Mouse (Mus musculus): ENCODE measurements at regions not wholly inside any gene's neighbourhood (a gene's known extent, or its start where the extent isn't known, plus 50 kb on each side); places are given as distances from the start of the nearest gene placed in this dataset.

DNA sequence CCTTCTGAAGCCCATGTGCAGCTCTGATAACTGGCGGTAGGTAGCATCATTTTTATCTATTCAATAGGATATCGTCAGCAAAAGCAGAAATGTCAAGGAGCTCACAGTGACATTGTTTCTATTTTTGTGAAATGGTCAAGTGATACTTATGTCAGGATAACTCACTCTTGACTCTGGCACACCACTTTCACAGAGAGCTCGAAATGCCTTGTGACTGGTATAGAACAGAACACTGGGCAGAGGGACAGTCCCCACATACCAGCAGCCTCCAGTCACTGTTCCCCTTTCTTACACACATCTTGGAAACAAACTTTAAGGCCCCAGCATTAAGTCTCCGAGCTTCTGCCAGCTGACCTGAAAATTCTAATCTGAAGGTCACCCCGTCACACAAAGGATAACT is 115.1 kb upstream of the Id4 start:
- H3K4me1 ChIP-seq (ENCODE audit: insufficient read depth), result no peaks in the 10 kb centered on the region
- no peaks in the 10 kb centered on the region for H3K36me3 ChIP-seq (ENCODE audit: insufficient read depth)
- no peak overlapping the region for H3K27ac ChIP-seq (ENCODE audit: low read depth)
- WGBS, result 75% methylated on average over 5 of the region's 5 CpGs
- ATAC-seq (ENCODE audit: insufficient read depth) (no peak), DNase-seq (no peak)
- no peak overlapping the region for H3K9ac ChIP-seq
- no peaks in the 10 kb centered on the region for H3K9me3 ChIP-seq (ENCODE audit: low read depth, low read length)
- no peak overlapping the region for H3K4me2 ChIP-seq
- no peak for TF ChIP-seq CTCF (IDR thresholded peaks at IDR 0.05; ENCODE audit: low read depth)
- no peaks in the 10 kb centered on the region for H3K27me3 ChIP-seq (ENCODE audit: insufficient read depth, low read length)
- no peak overlapping the region for H3K4me3 ChIP-seq (ENCODE audit: low read depth, low read length)

DNA sequence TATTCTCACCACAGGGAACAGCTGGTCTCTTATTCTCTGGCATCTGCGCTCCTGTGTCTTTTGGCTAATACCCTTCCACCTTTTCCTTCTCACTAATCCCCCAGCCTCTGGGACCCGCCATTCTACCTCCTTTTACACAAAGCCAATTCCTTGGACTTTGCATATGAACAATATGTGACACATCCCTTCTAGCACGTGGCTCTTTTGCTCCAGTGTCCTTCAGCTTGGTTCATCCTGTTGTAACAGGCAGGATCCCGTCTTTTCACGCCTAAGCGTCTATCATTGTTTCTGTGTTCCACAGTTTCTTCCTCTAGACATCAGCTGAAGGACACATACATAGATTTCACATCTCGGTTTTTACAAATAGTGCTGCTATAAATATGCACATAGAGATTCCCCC is 114.0 kb upstream of the Id4 start:
- Histone ChIP-seq H3K9ac (no peak overlapping the region), H3K36me3 (ENCODE audit: insufficient read depth) (no peaks in the 10 kb centered on the region), H3K4me1 (ENCODE audit: insufficient read depth) (no peaks in the 10 kb centered on the region), H3K4me3 (ENCODE audit: low read depth, low read length) (no peak overlapping the region), H3K4me2 (no peak overlapping the region), H3K9me3 (ENCODE audit: low read depth, low read length) (no peaks in the 10 kb centered on the region), H3K27ac (ENCODE audit: low read depth) (no peak overlapping the region), H3K27me3 (ENCODE audit: insufficient read depth, low read length) (no peaks in the 10 kb centered on the region)
- TF ChIP-seq CTCF (IDR thresholded peaks at IDR 0.05; ENCODE audit: low read depth), result no peak
- DNase-seq (no peak), ATAC-seq (ENCODE audit: insufficient read depth) (no peak)
- WGBS, result 73% methylated on average over 7 of the region's 7 CpGs

DNA sequence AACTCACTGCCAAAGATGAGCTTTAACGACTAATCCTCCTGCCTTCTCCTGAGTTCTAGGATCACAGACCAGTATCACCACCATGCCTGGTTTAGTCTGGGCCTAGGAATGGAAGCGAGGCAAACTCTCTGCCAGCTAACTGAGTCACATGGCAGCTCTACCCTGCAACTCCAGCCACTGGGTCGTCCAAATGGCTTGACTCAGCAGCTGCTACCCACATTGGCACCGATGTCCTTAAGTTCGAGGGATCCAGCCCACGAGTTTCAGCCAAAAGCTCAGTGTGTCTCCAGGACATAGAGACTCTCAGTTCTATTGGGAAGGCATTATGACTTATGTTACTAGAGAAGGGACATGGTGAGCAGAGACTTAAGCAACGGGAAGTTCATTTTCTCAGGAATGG is 107.8 kb upstream of the Id4 start:
- no peak overlapping the region for H3K4me2 ChIP-seq
- H3K27ac ChIP-seq (ENCODE audit: low read depth), result no peak overlapping the region
- ATAC-seq (ENCODE audit: insufficient read depth), result no peak
- no peaks in the 10 kb centered on the region for H3K9me3 ChIP-seq (ENCODE audit: low read depth, low read length)
- WGBS, result 74% methylated on average over 7 of the region's 7 CpGs
- H3K4me1 ChIP-seq (ENCODE audit: insufficient read depth), result no peaks in the 10 kb centered on the region
- no peak for TF ChIP-seq CTCF (IDR thresholded peaks at IDR 0.05; ENCODE audit: low read depth)
- no peak overlapping the region for H3K4me3 ChIP-seq (ENCODE audit: low read depth, low read length)
- no peak for DNase-seq
- no peak overlapping the region for H3K9ac ChIP-seq
- no peaks in the 10 kb centered on the region for H3K36me3 ChIP-seq (ENCODE audit: insufficient read depth)
- no peaks in the 10 kb centered on the region for H3K27me3 ChIP-seq (ENCODE audit: insufficient read depth, low read length)

DNA sequence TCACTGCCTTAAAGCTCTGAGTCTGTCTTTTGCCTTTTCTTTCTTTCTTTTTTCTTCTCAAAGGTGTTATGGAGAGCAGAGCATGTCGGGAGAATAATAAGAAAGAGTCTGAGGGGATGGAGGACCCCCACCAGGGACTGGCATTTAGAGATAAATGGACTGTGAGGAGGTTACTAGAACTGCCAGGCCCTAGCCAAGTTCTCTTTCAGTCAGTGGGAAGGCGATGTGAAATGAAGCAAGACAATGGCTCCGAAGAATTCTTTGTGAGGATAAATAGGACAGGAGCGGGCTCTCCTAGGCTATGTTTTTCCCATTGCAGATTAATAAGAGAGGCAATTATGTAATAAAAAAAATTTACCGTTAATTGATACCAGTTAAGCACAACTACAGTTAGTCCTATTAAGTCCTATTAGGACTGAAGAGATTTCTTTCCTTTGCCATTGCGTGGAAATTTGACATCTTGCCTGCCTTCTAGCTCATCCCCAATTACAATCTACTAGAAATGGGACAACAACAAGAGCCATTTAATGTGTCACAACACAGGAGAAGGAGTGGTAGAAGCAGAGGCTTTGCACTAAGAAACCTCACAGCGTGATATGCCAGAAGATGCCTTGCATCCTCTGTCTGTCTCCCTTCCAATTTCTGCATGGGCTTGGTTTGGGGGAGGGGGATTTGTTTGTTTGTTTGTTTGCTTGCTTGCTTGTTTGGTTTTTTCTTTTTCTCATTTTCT is 107.2 kb upstream of the Id4 start:
- Histone ChIP-seq H3K4me2 (no peak overlapping the region), H3K9ac (no peak overlapping the region), H3K4me1 (ENCODE audit: insufficient read depth) (no peaks in the 10 kb centered on the region), H3K27me3 (ENCODE audit: insufficient read depth, low read length) (no peaks in the 10 kb centered on the region), H3K9me3 (ENCODE audit: low read depth, low read length) (no peaks in the 10 kb centered on the region), H3K36me3 (ENCODE audit: insufficient read depth) (no peaks in the 10 kb centered on the region), H3K4me3 (ENCODE audit: low read depth, low read length) (no peak overlapping the region), H3K27ac (ENCODE audit: low read depth) (no peak overlapping the region)
- no peak for ATAC-seq (ENCODE audit: insufficient read depth)
- no peak for DNase-seq
- TF ChIP-seq CTCF (IDR thresholded peaks at IDR 0.05; ENCODE audit: low read depth), result no peak
- 75% methylated on average over 7 of the region's 7 CpGs for WGBS

DNA sequence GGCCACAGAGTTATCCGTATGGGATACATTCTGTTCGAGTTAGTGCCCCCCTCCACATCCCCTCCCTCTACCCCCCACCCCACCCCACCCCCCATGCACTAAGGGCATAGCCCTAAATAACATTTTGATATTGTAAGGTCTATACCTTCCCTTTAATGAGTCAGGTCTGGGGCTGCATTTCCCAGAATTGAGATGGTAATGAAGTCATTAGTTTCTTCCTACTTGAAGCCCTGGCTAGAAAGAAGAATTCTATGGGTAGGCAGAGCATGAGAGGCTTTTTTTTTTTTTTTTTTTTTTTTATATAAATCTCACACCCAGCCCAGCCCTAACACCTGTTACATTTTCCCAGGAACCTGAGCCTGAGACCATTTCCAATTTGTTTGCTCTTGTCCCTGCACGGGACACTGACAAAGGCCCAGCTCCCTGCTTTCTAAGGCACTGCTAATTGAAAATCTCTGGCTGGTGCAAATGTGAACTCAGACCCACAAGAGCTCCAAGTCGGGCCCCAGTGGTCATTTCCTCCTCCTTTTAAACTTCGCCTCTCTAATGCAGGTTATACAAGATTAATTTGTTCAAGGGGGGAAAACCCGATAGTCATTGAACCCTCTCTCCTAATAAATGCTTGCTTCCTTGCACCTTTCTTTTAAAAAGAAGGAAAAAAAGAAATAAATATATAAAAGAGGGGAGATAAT is 106.5 kb upstream of the Id4 start:
- ATAC-seq (ENCODE audit: insufficient read depth) (no peak), DNase-seq (no peak)
- no peaks in the 10 kb centered on the region for H3K36me3 ChIP-seq (ENCODE audit: insufficient read depth)
- H3K9me3 ChIP-seq (ENCODE audit: low read depth, low read length), result no peaks in the 10 kb centered on the region
- no peaks in the 10 kb centered on the region for H3K27me3 ChIP-seq (ENCODE audit: insufficient read depth, low read length)
- H3K9ac ChIP-seq, result no peak overlapping the region
- no peaks in the 10 kb centered on the region for H3K4me1 ChIP-seq (ENCODE audit: insufficient read depth)
- no peak overlapping the region for H3K4me3 ChIP-seq (ENCODE audit: low read depth, low read length)
- no peak overlapping the region for H3K4me2 ChIP-seq
- 44% methylated on average over 6 of the region's 6 CpGs for WGBS
- no peak overlapping the region for H3K27ac ChIP-seq (ENCODE audit: low read depth)
- TF ChIP-seq CTCF (IDR thresholded peaks at IDR 0.05; ENCODE audit: low read depth), result no peak

DNA sequence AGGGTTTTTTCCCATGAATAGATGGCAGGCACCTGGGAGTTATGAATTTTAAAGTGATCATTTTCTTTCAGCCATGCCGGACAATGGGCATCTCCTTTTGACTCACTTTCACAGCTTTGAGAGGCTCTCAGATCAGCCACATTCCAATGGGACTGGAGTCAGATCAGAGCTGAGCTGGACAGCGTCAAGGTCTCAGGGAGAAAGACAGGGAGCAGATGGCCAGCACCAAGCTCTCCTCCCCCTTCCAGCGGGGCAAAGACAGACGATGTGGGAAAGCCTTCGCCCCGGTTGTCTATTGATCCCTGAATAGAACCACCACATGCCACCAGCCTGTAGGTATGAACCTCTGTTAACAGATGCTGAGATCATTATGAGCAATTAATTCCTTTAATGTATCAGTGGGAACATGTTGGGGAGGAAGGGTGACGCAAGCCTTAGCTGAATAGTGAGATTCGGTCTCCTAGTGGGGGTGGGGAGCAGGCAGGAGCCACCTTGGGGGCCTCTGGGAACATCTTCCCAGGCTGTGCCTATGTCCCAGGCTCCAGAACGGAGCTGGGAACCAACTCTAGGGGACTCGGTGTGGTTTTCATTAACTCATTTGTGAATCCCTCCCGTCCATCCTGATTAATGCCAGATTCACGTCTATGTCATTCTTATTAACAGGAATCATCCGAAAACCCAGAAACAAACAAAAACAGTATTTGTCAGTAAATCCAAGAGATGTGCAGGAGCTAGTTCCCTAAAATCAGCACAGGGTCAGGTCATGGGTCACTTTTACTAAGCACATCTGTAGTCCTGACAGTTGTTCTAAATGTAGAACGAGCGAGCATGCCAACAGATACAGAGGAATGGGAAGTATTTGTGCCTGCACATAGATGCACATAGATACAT is 101.8 kb upstream of the Id4 start:
- no peaks in the 10 kb centered on the region for H3K9me3 ChIP-seq (ENCODE audit: low read depth, low read length)
- 27% methylated on average over 15 of the region's 15 CpGs for WGBS
- no peak for TF ChIP-seq CTCF (IDR thresholded peaks at IDR 0.05; ENCODE audit: low read depth)
- H3K4me1 ChIP-seq (ENCODE audit: insufficient read depth), result no peaks in the 10 kb centered on the region
- no peak overlapping the region for H3K27ac ChIP-seq (ENCODE audit: low read depth)
- no peak overlapping the region for H3K4me2 ChIP-seq
- DNase-seq, result peak; percentile 53
- no peaks in the 10 kb centered on the region for H3K36me3 ChIP-seq (ENCODE audit: insufficient read depth)
- H3K9ac ChIP-seq, result no peak overlapping the region
- no peaks in the 10 kb centered on the region for H3K27me3 ChIP-seq (ENCODE audit: insufficient read depth, low read length)
- no peak overlapping the region for H3K4me3 ChIP-seq (ENCODE audit: low read depth, low read length)
- ATAC-seq (ENCODE audit: insufficient read depth), result no peak

DNA sequence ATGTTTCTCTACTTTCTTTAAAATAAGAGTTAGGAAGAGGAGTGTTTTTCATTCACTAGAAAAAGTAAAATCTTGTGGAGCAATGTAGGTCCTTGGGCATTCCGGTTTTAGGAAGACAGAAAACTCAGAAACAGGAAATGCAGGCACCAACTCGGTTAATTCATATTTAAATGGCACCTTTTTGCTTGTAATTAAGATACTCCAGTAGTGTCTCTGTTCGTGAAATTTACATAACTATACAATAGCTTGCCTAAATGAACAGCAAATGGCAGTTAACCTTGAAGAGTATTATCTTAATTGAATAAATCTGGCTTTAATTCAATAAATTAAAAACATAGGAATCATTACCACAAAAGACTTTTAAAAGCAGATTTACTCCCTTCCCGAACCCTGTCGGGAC is 100.9 kb upstream of the Id4 start:
- no peak for DNase-seq
- Histone ChIP-seq H3K9ac (no peak overlapping the region), H3K9me3 (ENCODE audit: low read depth, low read length) (no peaks in the 10 kb centered on the region), H3K4me2 (no peak overlapping the region), H3K4me1 (ENCODE audit: insufficient read depth) (no peaks in the 10 kb centered on the region), H3K4me3 (ENCODE audit: low read depth, low read length) (no peak overlapping the region), H3K36me3 (ENCODE audit: insufficient read depth) (no peaks in the 10 kb centered on the region), H3K27me3 (ENCODE audit: insufficient read depth, low read length) (no peaks in the 10 kb centered on the region), H3K27ac (ENCODE audit: low read depth) (no peak overlapping the region)
- 66% methylated on average over 5 of the region's 5 CpGs for whole genome bisulfite sequencing
- ATAC-seq (ENCODE audit: insufficient read depth), result no peak
- no peak for TF ChIP-seq CTCF (IDR thresholded peaks at IDR 0.05; ENCODE audit: low read depth)

All from lung, embryonic 14.5 days (tissue).